Mouse (Mus musculus) cerebellum, postnatal 10 days (tissue): ENCODE measurements around the gene Ssbp3.

Experiments
- DNase-seq, 2 experiments: peaks; one replicate each; pipeline ENCODE4 v3.0.0; 2021; ENCODE audit warnings: mixed read lengths in 2 of 2

The Ssbp3 gene

DNA sequence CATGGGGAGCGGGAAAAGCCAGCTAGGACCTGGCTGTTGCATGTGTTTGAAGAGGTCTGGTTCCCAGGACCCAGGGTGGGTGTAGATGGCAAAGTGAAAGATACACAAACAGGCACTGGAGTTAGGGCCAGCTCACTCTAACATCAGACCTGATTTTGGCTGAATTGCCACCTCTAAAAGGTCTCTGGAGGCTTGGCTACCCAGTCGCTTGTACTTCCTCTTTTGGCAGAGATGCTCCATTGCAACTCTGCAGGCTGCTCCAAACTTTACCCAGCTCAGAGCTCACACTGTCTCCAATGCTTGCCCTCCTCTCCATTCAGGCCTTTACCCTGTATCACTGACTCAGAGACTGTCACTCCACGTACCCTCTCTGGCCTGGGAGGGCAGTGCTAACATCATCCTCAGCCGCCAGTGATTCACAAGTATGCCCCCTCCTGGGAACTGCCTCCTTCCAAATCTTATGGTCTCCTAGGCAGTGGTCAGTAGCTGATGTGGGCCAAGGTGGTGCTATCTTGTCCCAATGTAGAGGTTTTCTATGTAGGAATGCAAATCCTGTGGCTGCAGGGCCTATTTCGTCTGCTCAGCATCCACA is 142.6 kb downstream of the Ssbp3 start:
- no peak for DNase-seq

DNA sequence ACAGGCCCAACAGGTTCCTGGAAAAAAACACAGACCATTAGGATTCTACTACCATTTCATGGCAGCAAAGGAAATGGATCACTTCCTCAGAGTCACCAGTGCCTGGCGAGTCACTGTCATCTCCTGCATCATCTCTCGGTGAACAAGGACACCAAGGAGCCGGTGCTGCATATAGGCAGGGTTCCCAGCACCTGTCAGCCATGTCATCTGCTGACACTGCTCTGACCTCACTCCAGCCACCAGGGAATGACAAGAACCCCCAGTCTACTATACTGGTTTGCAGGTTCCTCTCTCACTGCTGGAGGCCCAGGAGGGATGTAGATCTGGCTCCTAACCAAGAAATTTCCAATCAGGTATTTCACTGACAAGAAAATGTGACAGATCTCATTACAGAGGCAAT is 145.6 kb downstream of the Ssbp3 start:
- DNase-seq: no peak

DNA sequence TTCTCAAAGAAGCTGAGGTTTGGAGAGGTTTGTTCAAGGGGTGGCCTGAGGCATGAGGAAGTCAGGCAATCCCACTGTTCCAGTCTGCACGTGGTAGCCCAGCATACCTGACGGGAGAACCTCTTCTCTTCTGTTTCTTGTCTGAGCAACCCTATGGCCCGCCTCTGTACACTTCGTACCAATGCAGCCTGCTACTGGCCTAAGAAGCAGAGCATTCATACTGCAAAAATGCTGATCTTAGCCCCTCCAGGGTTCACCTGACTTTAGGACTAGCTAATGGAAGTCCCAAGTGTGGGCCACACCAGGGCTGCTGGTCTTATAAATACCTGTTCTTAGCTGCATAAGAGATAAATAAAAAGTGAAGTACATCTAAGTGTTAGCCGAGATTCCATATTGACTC is 147.8 kb downstream of the Ssbp3 start:
- no peak for DNase-seq

DNA sequence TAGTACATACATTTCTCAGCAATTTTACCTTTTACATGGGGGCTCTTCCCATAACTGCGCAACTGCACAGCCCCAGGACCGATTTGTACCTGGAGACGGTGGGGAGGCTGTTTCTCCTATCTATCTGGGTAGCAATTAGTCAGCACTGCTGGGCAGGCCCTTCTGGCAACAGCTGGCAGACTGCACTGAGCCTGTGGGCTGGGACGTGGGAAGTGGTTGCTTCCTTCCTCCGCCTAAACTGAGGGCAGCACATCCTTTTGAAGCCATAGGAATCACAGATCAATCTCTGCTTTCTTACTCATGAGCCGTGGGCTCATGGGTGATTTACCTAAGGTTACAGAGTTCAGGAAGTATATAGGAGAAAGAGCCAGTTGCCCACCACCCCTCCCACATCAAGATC is 148.3 kb downstream of the Ssbp3 start:
- DNase-seq: no peak

DNA sequence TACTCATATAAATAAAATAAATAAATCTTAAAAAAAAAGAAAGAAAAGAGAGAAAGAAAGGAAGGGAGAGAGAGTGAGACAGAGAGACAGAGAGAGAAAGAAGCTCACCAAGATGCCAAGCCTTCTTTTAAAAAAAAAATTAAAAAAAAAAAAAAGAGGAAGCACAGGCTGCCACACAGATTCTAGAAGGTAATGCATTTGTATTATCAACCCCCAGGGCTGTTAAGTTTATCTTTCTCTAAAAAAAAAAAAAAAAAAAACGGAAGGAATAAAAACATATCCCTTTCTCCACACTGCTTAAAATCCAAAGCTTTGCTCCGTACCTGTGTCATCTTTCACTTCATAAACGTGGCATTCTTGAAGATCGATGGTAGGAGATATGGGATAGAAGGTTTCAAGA is 151.1 kb downstream of the Ssbp3 start:
- DNase-seq: no peak

DNA sequence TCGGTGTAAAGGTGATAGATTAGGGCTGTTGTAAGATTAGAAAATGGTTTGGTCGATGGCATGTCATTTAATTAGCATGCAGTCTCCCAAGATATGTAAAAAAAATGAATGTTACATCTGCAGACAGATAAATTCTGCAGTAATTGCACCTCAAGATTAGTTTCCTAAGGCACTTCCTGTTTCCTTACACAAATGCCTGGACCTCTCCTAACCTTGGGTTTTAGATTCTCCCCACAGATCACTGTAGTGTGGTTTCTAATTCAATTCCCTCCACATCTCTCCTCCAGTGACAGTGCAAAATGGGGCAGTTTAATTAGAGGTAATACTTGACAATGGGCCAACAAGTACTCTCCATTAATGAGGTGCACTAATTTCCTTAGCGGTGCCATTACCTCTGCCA is 152.7 kb downstream of the Ssbp3 start:
- no peak for DNase-seq

DNA sequence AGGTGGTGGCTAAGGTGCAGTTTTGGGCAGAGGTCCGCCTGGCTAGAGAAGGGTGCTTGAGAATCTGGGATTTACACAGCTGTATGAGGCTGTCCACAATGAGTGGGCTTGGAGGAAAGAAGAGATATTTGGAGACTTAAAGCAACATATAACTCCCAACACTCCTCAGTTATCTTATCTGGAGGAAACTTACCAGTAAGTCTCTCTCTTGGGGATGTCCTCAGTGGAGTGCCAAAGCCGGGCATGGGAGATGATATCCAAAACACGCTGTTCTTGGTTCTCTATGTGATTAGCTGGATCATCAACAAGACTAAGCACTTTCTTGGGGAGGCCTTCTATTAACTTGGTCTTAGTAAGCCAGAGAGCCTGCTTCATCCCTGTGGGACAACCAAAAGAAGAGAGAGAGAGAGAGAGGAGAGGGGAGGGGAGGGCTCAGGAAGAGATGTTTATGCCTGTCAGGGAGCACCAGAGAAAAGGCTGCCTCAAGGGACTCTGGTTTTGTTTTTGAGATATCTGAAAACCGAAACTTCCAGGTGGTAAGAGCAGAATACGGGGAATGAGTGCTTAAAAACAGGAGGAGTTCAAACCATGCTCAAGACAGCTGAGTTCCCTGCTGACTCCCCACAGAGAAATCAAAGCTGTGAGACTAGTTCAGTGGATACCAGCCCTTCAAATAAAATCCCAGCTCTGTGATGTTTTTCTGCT is 154.0 kb downstream of the Ssbp3 start:
- no peak for DNase-seq

DNA sequence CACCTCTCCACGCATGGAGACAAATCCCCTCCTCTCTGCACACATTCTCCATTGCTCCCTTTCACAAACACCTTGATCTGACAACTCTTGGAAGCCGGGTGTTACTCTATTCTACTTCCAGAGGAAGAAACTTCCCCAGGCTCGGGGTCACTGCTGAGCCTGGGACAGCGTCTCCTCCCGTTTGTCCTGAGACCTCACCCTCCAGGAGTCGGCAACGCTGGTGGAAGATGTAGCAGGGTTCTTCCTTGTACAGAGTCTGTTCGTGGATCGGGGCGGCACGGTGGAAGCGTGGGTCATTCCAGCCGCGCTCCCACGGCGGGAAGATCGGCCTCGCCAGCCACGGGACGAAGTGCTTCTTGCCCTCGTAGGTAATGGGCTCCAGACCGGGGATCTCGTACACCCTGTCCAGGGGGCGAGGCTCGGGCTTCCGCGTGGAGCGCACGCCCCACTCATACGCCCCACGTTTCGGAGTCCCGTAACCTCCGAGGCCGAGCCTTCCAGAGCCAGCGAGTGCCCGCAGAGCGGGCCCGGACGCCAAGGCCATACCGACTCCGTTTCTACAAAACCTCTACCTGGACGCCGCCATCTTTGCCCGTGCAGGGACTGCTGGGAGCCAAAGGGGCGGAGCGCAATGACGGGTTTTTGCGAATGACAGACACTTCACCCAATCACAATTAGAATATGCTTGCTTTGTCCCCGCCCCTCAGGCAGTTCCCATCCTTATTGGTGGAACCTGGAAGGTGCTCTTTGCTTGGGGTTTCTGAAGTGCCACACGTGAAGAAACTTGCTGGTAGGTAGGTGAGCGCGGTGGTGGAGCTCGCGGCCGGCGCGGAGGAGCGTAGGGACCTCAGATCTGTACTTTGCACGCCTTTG is 156.0 kb downstream of the Ssbp3 start, which contains the start of the genes Mrpl37 and Cyb5rl:
TSS of gene Mrpl37 (minus strand) at position 617 of the 873 bp plus-strand sequence.
TSS of gene Cyb5rl (plus strand) at position 737 of the 873 bp plus-strand sequence.
- DNase-seq: peak; percentile 98 to 99

DNA sequence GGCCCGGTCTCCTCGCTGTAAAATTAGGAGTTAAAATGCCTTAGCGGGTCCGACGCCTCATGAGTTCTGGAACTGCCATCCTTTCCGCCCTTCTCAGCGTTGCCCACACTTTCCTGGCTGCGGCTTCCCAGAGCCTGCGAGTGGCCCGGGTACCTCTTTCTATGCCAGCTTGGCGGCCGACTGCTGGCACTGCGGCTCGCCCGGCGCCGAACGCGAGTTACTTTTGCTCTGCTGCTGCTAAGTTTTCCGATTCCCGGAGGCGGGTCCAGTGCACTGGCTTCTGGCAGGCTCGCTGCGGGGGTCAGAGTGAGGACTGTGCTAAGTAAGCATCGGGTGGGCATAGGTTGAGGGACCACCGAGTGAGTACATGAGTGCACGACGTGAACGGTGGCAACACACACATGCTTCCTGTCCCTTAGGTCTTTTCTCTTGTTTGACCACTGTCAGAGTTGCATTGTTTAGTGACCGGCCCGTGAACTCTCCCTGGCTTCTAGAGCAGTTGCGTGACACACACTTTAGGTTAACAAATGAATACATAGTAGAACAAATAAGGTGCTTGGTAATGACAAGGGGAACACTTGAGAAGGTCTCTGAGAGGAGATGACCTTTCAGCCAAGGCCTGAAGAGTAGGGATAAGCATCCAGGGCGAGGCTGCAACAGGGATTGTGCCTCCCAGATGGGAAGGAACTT is 156.8 kb downstream of the Ssbp3 start:
- DNase-seq: peak; percentile 66

DNA sequence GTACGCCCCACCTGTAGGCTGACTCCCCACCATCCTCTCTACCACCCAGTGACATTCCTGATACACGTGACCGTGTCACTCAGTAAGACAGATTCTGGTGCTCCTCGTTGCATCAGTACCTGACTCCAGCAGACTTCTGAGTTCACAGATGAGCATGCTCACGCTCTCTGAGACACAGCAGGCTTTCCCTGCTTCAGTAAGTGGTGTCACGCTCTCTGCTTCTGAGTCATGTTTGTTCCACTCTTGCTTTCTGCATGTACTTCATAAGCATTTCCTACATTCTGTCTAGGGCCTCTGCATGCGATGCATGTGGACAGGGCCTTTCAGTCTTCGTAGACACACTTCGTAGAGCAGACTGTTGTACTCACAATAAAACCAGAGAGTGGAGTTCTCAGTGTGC is 161.8 kb downstream of the Ssbp3 start:
- no peak for DNase-seq

DNA sequence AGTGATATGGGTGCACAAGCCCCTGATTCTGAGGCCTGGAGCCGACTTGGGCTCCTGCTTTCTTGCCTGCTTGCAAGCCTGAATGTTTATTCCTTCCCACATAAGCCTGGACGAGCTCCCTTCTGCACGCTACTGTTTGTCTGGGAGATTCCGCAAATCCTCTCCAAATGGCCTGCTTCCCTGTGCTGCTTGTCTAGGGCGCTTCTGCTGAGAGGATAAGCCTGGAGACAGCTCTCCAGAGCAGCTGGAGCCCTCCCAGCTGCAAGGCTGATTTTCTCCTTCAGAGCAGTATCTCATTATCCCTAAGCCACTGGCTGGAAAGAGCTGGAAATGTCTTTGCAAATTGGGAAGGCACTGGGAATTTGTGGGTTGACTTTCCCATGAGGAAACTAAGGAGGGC is 165.0 kb downstream of the Ssbp3 start:
- no peak for DNase-seq

DNA sequence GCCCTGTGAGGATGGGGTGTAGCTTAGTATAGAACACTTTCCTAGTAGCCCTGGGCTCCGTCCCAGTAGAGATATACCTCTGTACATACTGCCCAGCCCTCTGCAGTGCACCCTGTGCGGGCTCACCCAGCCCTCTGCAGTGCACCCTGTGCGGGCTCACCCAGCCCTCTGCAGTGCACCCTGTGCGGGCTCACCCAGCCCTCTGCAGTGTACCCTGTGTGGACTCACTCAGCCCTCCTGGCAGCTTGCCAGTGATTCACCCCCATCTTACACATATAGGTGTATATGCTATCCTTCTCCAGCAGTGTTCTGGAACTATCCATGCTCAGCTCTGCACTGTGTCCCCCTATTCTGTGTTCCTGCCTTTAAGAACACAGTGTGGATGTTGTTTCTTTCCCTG is 168.4 kb downstream of the Ssbp3 start:
- no peak for DNase-seq

DNA sequence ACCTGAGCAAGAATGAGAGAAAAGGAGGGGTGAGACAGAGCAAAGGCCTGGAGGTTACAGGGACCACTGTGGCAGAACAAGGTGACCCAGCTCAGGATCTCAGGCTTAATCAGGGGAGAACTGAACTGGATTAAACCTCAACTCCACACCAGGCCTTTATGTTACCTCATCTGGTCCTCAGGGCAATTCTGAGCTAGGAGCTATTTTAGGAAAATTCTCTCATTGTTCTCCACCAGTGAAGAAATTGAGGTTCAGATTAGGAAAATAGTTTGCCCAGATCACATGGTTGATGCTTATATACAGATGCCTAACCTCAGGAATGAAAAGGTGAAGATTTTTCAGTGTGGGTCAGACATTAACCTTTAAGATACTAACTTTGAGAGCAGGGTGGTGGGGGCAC is 169.2 kb downstream of the Ssbp3 start:
- DNase-seq: no peak

DNA sequence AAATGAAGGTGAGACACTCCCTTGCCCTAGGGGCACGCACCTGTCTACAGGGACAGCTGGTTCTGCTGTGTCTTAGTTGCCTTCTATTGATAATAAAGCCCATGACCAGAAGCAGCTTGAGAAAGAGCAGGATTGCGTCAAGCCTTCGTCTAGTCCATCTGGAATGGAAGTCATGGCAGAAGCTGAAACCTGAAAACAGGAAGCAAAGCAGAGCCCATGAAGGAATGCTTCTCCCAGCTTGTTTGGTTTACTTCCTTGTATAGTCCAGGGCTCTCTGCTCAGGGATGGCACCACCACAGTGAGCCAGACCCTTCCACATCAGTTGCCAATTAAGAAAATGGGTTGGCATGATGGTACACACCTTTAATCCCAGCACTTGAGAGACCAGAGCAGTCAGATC is 171.7 kb downstream of the Ssbp3 start:
- DNase-seq: no peak

DNA sequence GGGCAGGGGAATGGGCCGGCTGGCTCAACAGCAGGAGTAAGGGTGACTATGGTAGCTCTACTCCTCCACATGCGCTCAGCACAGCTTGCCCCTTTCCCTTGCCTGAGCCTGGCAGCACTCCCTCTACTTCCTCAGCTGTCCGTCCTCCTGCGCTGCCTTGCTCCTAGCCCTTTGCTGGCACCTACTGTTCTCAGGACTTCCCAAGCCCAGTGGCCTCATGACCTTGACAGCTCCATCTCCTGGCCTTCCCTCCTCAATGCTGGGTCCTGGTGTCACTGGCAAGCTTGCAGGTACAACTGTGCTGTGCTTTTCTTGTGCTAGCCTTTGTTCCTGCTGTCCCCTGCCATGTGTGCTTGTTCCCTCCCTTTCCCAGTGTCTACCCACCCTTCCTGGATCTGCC is 172.6 kb downstream of the Ssbp3 start:
- DNase-seq: no peak

DNA sequence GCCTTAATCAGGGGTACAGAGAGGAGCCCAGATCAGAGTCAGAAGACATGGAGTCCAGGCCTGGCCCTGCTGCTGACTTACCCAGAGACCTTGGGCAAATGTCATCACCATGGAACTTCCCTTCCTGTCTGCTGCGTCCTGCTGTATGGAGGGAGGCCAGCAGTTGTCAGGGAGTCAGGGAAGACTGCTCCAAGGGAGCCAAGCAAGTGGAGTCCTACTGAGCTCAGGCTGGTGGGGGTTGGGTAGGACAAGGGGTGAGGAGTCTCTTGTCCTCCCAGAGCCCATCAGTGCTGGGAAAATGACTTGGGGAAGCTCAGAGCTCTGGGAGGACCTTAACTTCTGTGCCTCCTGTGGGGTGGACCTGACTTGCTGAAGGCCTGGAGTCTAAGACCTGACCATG is 173.8 kb downstream of the Ssbp3 start:
- peak; percentile 32 to 45 for DNase-seq

DNA sequence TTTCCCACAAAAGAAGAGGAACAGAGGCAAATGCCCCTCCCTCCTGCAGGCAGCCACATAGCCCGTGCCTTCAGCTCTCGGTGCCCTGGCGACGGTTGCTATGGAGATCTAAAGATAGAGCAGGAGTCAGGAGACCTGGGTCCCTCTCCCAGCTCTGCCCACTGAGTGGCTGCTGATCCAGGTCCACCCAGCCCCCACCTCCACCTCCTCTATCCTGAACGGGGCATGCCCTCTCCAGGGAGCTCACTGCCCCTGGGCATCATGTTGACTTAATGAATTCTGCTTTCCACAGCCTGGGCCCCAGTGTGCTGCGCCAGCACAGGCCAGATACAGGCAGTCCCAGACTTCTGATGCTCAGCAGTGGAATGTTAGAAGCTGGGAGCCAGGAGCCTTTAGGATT is 174.4 kb downstream of the Ssbp3 start:
- DNase-seq: peak; percentile 56 to 71

DNA sequence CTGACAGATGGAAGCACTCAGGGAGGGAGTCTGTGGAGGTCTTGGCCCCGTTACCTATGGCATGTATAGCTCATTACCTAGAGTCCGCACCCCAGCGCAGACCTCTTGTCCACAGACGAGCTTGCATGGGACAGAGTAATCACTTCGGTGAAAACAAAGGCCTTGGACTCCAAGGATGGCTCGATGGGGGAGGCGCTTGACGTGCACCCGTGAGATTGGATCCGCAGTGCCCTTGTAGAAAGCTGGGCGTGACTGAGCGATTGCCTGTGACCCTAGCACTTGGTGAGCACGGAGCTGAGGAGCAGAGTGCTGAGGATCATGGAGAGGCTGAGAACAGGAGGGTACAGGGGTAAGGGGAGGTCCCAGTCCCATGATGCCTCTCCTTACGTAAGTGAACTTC is 181.2 kb downstream of the Ssbp3 start:
- no peak for DNase-seq

DNA sequence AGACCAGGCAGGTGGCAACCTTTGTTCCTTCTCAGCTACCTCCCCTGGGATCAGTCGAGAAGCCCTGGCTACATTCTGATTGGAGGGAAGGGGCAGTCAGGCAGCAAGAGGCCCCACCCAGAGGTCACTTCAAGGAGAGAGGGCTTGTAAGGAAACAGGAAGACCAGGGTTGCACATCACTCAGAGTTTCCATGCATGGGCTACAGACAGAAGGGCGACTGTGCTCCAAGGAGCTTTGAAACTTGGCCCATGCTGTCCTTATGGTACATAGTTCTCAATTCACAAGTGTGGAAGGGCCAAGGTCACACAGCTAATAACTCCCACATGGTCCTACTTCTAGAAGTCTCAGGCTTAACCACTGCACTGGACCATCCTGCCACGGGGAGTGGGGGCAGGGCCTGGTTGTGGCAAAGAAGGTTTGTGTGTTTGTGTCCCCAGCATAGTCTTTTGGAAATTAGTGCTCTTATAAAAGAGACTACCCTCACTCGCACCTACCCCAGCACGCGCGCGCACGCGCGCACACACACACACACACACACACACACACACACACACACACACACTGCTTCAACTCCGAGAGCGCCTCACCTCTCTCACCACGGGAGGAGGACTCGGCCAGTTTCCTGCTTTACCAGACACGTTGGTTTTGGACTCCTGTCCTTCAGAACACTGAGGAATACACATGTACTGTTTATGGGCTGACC is 184.1 kb downstream of the Ssbp3 start:
- DNase-seq: no peak

DNA sequence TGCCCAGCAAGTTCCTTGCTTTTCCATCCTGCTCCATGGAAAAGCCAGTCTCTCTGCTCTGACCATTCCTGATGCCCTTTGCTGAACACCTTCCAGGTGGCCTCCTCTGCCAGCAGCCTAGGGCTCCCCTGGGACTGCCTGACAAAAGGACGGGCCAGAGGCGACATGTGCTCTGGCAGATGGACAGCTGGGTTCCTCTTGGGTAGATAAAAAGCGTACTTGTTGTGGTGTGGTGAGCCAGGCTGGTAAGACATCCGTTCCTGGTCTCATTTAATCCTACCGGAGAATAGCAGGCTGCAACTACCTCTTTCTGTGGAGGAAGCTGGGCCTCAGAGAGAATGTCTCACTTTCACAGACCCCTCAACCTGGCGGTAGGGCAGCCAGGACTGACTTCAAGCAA is 185.5 kb downstream of the Ssbp3 start:
- DNase-seq: peak; percentile 87 to 91

DNA sequence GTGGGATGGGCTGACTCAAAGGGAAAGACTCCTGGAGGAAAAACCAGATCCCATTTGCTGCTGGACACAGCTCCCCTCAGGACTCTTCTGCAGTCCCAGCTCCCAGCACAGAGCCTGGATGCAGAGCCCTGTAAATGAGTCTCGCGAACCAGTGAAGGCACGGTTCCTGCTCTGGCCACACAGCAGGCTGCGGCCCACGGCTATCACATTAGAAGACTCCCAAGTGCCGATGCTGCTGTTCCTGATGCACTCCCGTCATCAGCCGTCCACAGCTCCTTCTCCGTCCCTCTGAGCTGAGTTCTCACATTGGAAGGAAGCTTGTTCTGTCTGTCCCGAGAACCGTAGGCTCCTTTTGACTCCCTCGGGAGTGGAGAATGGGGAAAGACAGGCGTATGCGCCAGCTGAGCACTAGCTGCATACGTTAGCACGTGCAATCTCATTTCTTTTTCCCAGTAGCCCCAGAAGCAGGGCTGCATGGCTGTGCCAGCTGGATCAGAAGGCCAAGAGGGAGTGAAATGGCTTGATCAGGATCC is 186.4 kb downstream of the Ssbp3 start, which contains the start of gene Cdcp2:
TSS of gene Cdcp2 (plus strand) at position 51 of the 533 bp plus-strand sequence.
- peak in 1 of 2 experiments; percentile 32 for DNase-seq

DNA sequence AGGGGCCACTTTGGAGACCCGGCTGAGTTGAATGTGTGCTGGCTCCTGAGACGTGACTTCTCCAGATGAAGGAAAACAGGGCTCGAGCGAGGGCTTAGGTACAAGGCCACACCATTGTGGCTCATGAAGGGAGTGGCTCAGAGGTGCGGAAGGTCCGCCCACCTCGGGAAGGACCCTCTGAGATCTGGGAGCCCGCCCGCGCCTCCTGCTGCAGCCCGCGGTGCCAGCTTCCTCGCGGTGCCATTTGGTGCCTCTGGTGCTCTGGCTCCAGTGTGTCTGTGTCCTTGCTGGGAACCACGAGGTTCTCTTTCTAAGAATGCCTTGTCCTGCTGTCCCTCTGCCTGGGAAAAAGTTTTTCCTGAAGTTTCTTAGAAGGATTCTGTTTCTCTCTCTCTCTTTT is 187.4 kb downstream of the Ssbp3 start:
- peak; percentile 63 to 72 for DNase-seq
